Mouse (Mus musculus): Measurements from ENCODE around the gene Tbc1d32. TPM values are rescaled to one million over a fixed set of nuclear protein-coding genes. Genes with fewer than 3 reads are reported as not detected.

The Tbc1d32 gene
- total and polyA plus RNA-seq, 3 experiments, result 4.4 to 5.9 (median 4.6) TPM

DNA sequence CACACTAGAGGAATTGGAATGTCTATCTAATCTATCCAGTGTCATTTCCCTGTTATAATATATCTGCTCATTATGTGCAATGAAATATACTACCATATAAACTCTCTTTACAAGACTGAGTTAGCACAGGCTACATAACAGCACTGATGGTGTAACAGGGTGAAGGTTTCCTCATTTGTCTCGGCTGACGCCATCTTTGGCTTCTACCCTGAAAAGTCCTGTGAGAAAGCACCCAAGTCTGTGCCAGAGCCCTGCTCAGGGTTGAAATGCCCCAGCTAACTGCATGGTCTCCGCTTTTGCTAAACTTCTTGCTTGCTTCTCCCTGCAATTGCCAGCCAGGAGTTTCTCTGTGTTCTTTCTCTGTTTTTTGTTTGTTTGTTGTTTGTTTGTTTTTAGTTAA lies 129.4 kb downstream of the Tbc1d32 start:
- H3K4me2 ChIP-seq (ENCODE audit: insufficient read depth, low read depth, poor library complexity, severe bottlenecking), result no peak overlapping the region
- H3K36me3 ChIP-seq (replicated peaks in 1 of 2; ENCODE audit: control insufficient read depth in 1 of 2, insufficient read depth in 1 of 2, low read length in 1 of 2), result peaks cover 0 to 9% of the 10 kb centered on the region in 2 experiments
- H3K9ac ChIP-seq (ENCODE audit: insufficient read depth, low read depth), result no peak overlapping the region
- no peaks in the 10 kb centered on the region for H3K9me3 ChIP-seq (replicated peaks; ENCODE audit: low read length)
- in situ Hi-C loops (cut with MboI; ENCODE audit: low pct_ligation_motif_present, low pct_unique_long_range_greater_than_20kb, low sequenced_read_pairs), result no loop called here
- H3K27me3 ChIP-seq (replicated peaks), result no peaks in the 10 kb centered on the region
- H3K4me3 ChIP-seq (replicated peaks in 1 of 3; ENCODE audit: low read depth in 2 of 3, low read length in 2 of 3, poor library complexity in 1 of 3), result no peak overlapping the region
- DNase-seq (ENCODE audit: extremely low read depth), result no peak
- TF ChIP-seq PAX5 (IDR thresholded peaks at IDR 0.05; ENCODE audit: low read length), result no peak
- TF ChIP-seq USF1 (IDR thresholded peaks at IDR 0.05; ENCODE audit: low read depth, low read length), result no peak
- no peak for TF ChIP-seq JUN (IDR thresholded peaks at IDR 0.05; ENCODE audit: insufficient read depth, low read depth, low read length)
- TF ChIP-seq E2F4 (IDR thresholded peaks at IDR 0.05; ENCODE audit: insufficient replicate concordance, low read depth, low read length), result no peak
- TF ChIP-seq MAZ (IDR thresholded peaks at IDR 0.05; ENCODE audit: low read depth, low read length), result no peak
- no peak for TF ChIP-seq BHLHE40 (IDR thresholded peaks at IDR 0.05; ENCODE audit: low read depth, low read length)
- no peak for TF ChIP-seq ETS1 (conservative IDR thresholded peaks at IDR 0.05; ENCODE audit: low read depth, low read length)
- no peak for TF ChIP-seq UBTF (IDR thresholded peaks at IDR 0.05; ENCODE audit: low read depth, low read length)
- TF ChIP-seq JUND (conservative IDR thresholded peaks at IDR 0.05; ENCODE audit: low read depth, low read length), result no peak
- TF ChIP-seq EP300 (IDR thresholded peaks at IDR 0.05; ENCODE audit: low read length), result no peak
- no peak for TF ChIP-seq RAD21 (IDR thresholded peaks at IDR 0.05; ENCODE audit: low read depth, low read length)
- TF ChIP-seq CHD2 (IDR thresholded peaks at IDR 0.05; ENCODE audit: low read length), result no peak
- TF ChIP-seq POLR2A (IDR thresholded peaks at IDR 0.05; ENCODE audit: low read depth, low read length), result no peak
- TF ChIP-seq NELFE (IDR thresholded peaks at IDR 0.05; ENCODE audit: low read depth, low read length), result no peak
- no peak for TF ChIP-seq IRF4 (IDR thresholded peaks at IDR 0.05; ENCODE audit: low read depth, low read length)
- no peak overlapping the region for H3K27ac ChIP-seq (ENCODE audit: insufficient read depth, low read depth)
- H3K79me2 ChIP-seq (replicated peaks; ENCODE audit: control insufficient read depth, extremely low read depth, insufficient read depth, poor library complexity, severe bottlenecking), result no peaks in the 10 kb centered on the region
- dilution Hi-C loops (cut with MboI; ENCODE audit: extremely low pct_ligation_motif_present, extremely low pct_unique_long_range_greater_than_20kb, low sequenced_read_pairs), result no loop called here
- H3K4me1 ChIP-seq (ENCODE audit: control insufficient read depth in 1 of 2, insufficient read depth in 2 of 2), result no peaks in the 10 kb centered on the region

DNA sequence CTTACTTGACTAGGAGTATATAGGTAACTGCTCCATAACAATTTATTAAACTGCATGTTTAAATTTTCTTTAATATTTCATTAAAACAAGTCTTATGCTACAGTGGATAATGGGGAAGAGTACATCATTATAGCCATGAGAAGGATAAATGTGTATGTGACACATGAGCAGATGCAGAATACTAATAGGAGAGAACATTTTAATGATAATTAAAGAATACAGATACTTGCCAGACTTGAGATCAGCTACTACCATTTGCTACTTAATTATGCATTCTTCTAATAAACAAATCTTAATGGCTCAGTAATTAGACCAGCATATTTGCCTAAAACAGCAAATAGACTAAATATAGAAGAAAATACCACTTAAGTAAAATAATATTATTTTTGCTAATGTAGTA lies 131.7 kb downstream of the Tbc1d32 start:
- Histone ChIP-seq H3K9ac (ENCODE audit: insufficient read depth, low read depth) (no peak overlapping the region), H3K79me2 (replicated peaks; ENCODE audit: control insufficient read depth, extremely low read depth, insufficient read depth, poor library complexity, severe bottlenecking) (no peaks in the 10 kb centered on the region), H3K27ac (ENCODE audit: insufficient read depth, low read depth) (no peak overlapping the region), H3K4me2 (ENCODE audit: insufficient read depth, low read depth, poor library complexity, severe bottlenecking) (no peak overlapping the region), H3K36me3 (replicated peaks in 1 of 2; ENCODE audit: control insufficient read depth in 1 of 2, insufficient read depth in 1 of 2, low read length in 1 of 2) (peaks cover 0 to 8% of the 10 kb centered on the region in 2 experiments), H3K4me3 (replicated peaks in 1 of 3; ENCODE audit: low read depth in 2 of 3, low read length in 2 of 3, poor library complexity in 1 of 3) (no peak overlapping the region), H3K4me1 (ENCODE audit: control insufficient read depth in 1 of 2, insufficient read depth in 2 of 2) (no peaks in the 10 kb centered on the region), H3K9me3 (replicated peaks; ENCODE audit: low read length) (no peaks in the 10 kb centered on the region), H3K27me3 (replicated peaks) (no peaks in the 10 kb centered on the region)
- TF ChIP-seq TCF12 (IDR thresholded peaks at IDR 0.05; ENCODE audit: low read depth, low read length) (no peak), ELF1 (IDR thresholded peaks at IDR 0.05; ENCODE audit: low read depth, low read length) (no peak), JUN (IDR thresholded peaks at IDR 0.05; ENCODE audit: insufficient read depth, low read depth, low read length) (no peak), ZNF384 (IDR thresholded peaks at IDR 0.05; ENCODE audit: low read depth, low read length) (no peak), MEF2A (IDR thresholded peaks at IDR 0.05; ENCODE audit: borderline replicate concordance, low read depth, low read length) (no peak), POLR2AphosphoS2 (IDR thresholded peaks at IDR 0.05; ENCODE audit: low read depth, low read length) (no peak), ZKSCAN1 (IDR thresholded peaks at IDR 0.05; ENCODE audit: borderline replicate concordance, low read depth, low read length) (no peak), USF2 (conservative IDR thresholded peaks at IDR 0.05; ENCODE audit: low read depth, low read length) (no peak), TBP (conservative IDR thresholded peaks at IDR 0.05; ENCODE audit: low read depth, low read length) (no peak), UBTF (IDR thresholded peaks at IDR 0.05; ENCODE audit: low read depth, low read length) (no peak), GABPA (IDR thresholded peaks at IDR 0.05; ENCODE audit: insufficient replicate concordance, low read depth, low read length) (no peak), MXI1 (IDR thresholded peaks at IDR 0.05; ENCODE audit: low read depth, low read length) (no peak), RCOR1 (conservative IDR thresholded peaks at IDR 0.05; ENCODE audit: low read depth, low read length) (no peak), POLR2A (IDR thresholded peaks at IDR 0.05; ENCODE audit: low read depth, low read length) (no peak), SMC3 (IDR thresholded peaks at IDR 0.05; ENCODE audit: low read depth, low read length) (no peak), ZC3H11A (IDR thresholded peaks at IDR 0.05; ENCODE audit: low read depth, low read length) (no peak), CHD1 (IDR thresholded peaks at IDR 0.05; ENCODE audit: low read depth, low read length) (no peak)
- dilution Hi-C loops (cut with MboI; ENCODE audit: extremely low pct_ligation_motif_present, extremely low pct_unique_long_range_greater_than_20kb, low sequenced_read_pairs) (no loop called here), in situ Hi-C loops (cut with MboI; ENCODE audit: low pct_ligation_motif_present, low pct_unique_long_range_greater_than_20kb, low sequenced_read_pairs) (no loop called here)
- no peak for DNase-seq (ENCODE audit: extremely low read depth)
